Mouse (Mus musculus) forelimb bud, embryonic 11.5 days (tissue): ENCODE data around the gene Cercam.
"Not testable (repeated sequence)": the region's sequence is repeated elsewhere in the genome, so short reads cannot be mapped to it uniquely, and the experiment has no call there.

Source experiments
- DNase-seq: peaks from one replicate; pipeline ENCODE4 v3.0.0-alpha.2; 2012; ENCODE audit warnings: low read depth, low spot score

Gene Cercam

DNA sequence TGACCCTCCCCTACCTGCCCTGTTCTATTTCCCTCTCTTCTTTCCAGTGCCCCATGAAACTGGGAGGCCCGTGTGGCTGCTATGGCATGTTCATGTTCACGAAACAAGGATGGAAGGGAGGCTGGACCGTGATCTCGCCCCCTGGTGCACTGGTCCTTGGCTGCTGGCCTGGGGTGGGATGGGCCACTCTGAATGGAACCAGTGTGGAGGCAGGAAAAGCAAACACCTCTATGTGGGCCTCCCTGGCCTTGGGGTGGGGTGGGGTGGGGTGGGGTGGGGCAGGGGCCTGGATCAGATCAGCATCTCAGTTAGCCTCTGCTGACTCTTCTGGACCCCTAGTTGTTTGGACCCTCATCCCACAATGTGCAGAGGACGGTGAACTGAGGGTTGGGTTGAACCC, 15.2 kb upstream of the Cercam start:
- no peak for DNase-seq

DNA sequence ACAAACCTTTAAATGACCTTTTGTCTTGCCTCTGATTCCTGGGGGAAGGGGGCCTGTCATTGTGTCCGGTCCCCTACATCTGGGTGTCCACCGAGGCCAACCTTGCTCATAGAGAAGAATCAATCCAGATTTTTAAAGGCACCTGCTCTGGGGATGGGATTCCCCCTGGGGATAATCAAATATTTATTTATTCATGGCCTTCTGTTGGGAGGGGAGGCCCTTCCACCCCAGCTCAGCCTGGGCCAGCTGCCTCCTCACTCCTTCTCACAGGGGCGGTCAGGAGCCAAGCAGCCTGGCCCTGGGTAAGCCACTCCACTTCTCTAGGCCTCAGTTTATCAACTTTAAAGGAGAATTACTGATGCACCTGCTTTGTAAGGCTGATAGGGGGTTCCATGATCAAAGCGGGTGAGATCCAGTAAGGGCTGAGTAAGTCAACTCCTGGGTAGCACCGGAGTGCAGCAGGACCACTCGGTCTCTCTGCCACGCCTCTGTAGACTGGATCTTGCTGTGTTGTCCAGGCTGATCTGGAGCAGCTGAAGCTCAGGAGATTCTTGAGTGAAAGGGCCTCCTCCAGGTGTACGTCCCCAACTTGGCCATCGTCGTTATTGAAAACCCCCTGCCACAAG, 13.3 kb upstream of the Cercam start:
- no peak for DNase-seq

DNA sequence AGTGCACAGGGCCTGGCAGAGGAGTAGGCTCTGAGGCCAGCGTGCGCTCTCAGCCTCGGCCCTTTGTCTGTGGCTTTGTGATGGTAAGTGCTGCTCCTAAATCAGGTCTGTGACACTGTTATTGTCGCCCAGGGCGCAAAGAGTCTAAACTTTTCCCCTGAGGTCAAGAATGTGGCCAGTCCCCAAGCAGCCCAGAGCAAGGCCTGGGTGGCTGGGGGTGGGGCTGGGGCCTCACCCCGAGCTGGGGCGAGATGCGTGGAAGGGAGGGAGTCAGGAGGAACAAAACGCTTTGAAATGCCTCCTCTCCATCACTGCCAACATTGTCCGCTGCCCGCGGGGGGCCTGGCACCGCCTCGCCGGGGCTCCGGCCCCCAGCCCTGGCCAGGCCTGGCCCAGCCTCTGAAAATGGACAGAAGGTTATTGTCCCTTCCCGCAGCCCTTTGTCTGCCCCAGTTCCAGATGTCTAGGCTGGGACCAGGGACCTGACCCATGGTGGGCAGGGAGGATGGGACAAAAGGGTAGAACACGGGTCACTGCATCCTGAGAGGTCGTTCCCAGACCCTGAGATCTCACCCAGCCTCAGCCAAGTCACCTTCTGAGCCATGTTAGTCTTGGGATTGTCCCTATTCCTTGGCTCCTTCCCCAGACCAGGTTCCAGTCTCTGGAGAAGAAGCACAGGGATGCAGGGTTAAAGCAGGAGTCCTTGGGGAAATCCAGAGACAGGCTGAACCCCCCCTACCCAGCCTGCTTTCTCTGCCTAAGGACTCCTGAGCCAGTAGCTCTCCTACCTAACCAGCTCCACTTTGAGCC, 12.3 kb upstream of the Cercam start:
- no peak for DNase-seq

DNA sequence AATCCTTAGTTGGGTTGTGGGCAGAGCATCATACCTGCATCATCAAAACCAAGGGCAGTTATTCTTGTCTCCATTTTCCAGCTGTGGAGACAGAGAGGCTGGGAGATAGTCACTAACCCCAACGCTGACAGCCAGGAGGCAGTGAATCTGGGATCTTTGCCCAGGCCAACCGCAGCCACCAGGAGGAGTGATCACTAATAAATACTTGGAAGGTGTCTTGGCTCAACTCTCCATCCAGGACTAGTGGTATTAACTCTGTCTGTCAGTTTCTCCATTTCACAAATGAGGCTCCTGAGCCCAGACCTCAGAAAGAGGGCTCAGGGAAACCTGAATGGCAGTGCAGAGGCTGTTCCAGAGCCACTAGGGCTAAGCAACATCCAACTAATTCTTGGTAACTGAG, 11.6 kb upstream of the Cercam start:
- no peak for DNase-seq

DNA sequence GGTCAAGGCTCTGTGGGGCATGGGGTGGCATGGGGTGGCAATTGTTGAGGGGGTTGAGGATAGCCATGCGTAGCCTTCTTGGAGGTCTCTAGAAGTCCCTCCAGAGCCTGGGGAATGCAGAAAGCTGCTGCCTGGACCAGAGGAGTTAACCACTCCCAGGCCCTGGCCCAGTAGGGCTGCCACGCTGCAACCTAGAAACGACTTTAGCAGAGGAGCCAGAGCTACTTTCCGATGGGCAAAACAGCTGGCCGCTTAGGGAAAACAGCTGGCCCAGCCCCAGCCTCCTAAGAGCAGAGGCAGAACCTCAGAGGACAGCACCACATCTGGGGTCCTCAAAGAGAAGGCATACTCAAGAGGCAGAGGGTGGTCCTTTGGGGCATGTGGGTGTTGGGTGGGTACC, 11.0 kb upstream of the Cercam start:
- DNase-seq, result no peak

DNA sequence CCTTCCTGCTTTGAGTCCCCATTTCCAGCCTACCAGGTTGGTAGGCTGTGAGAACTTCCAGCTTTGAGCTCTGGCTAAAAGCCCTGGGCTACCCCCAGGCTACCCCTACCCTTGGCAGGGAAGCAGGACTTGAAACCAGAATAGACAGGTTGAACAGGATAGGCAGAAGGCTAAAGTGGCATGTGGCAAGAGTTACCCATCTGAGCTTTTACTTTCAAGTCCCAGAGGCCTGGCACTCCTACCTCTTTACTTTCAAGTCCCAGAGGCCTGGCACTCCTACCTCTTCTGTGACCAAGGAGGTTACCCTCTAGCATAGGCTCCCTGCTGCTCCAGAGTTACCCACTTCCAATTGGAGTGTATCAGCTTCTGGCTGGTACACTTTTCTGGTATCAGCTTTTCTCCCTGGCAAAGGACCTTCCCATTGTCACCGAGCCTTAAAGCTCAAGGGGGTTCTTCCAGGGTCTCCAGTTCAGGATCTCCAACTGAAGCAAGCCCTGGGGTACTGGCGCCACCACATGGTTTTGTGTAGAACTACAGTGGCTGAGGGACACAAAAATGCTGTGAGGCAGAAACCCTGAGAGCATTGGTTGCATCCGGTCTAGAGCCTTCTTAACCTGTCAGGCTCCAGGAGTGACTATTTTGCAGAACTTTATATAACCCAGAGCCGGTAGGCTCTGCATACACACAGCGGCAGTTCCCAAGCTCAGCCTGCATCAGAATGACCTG, 10.1 kb upstream of the Cercam start:
- peak; percentile 49 for DNase-seq

DNA sequence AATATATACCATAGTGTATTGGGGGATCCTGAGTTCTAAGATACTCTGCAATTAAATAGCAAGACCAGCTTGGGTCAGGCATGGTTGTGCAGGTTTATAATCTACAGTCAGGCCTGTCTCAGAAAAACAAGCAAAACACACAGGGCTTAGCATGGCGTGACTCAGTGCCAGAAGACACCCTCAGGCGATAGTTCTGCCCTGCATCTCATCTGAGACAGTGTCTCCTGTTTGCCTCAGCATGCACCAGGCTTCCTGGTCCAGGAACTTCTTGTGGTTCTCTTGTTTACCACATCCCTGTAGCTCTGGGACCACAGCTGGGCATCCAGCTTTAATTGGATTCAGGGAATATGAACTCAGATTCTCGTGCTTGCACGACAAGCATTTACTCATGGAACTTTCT, 3.8 kb upstream of the Cercam start:
- DNase-seq, result no peak

DNA sequence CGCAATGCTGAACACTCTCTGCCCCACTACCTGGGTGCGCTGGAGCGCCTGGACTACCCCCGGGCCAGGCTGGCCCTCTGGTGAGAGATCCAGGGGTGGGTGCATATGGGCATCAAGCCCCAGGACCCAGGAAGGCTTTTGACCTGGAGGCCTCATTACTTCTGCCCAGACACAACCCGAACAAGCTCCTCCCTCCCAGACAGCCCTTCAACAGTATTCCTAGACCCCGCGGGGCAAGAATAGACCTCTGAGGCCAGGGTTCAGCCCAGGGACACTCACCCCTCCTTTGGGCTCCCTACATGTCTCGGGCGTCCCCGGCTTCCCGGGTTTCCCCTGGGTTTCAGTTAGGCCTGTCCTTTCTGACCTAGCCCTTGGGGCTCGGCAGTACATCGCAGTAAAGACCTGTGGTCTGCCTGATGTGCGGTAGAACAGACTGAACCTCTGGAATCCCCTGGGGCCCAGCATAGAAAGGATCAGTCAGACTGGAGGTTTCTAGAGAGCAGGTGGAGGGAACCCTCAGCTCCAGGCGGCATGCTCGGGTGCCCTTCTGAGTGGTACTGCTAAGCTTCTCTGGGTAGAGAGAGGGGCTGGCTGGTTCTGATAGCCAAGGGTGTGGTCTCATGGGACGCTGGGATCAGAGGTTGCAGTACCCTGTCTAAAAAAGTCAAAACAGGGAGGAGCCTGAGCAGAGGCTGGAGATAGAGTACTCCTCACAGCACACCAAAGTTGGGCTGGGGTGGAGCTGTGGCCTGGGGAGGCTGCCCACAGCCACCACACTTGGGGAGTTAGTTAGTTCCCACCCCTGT, 885 bp downstream of the Cercam start:
- DNase-seq, result peak; percentile 29

DNA sequence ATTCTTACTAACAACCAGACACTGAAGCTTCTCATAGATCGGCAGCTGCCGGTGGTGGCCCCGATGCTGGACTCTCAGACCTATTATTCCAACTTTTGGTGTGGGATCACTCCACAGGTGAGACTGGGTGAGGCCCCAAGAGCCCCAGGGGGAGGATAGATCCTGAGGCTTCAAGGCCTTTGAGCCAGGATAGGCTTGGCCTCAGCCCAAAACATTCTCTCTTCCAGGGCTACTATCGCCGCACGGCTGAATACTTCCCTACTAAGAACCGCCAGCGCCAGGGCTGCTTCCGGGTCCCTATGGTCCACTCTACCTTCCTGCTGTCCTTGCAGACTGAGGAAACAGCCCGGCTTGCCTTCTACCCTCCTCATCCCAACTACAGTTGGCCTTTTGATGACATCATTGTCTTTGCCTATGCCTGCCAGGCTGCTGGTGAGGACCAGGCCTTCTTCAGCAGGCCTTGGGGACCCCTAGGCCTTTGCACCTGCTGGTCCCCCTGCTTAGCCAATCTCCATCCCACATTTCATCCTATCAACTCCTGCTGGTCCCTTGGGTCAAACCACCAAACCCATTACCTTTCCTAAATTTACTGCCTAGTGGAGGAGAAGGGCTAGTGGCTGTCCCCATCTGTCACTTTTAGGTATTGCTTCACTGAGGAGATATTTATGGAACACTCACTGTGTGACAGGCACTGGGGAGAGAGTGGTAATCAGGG, 3.8 kb downstream of the Cercam start:
- DNase-seq, result no peak

DNA sequence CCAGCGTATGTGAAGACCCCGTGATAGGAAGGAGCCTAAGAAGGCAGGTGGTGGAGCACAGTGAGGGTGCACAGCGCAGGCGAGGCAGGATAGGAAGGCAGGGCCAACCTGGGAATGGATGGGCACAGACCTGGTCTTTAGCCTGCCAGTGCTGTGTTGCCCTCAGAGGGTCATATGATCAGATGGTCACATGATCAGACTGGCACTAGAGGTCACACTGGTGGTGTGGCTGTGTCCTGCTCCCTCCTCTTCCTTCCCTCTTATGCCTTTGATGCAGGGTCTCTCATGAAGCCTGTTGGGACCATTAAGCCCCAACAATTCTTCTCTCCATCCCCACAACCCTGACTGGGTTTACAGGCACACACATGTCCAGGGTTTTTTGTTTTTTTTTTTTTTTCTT, 4.8 kb downstream of the Cercam start:
- no peak for DNase-seq

DNA sequence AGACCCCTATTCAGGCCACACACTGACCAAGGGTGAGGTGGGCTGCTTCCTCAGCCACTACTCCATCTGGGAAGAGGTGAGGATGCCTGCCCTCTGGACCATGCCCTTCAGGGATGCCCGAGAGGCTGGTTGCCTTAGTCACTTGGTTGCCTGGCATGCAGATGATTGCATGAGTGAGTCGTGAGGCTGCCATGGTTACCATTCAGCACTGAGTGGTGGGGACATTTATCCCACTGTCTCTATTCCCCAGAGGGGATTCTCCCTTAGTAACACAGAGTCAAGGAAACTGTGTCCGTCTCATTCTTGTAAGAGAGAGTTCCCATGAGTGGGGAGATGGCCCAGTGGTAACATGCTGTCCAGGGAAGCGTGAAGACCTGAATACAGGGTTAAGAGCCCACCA, 9.1 kb downstream of the Cercam start:
- DNase-seq, result no peak

DNA sequence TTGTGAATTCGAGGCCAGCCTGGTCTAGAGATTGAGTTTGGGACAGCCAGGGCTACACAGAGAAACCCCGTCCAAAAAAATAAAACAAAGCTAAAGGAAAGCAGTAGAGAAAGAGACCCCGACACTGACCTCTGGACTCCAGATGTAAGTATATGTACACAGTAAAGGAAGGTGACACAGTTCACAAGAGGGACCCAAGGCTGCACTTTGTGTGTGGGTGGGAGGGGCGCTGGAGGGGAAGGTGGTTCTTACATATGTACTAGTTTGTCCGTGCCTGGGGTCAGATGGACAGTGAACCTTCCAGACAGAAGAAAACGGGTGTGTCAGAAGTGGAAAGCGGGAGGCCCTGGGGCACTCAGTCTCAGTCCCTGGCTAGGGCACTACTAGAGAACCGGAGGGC, 10.2 kb downstream of the Cercam start:
- DNase-seq, result no peak

DNA sequence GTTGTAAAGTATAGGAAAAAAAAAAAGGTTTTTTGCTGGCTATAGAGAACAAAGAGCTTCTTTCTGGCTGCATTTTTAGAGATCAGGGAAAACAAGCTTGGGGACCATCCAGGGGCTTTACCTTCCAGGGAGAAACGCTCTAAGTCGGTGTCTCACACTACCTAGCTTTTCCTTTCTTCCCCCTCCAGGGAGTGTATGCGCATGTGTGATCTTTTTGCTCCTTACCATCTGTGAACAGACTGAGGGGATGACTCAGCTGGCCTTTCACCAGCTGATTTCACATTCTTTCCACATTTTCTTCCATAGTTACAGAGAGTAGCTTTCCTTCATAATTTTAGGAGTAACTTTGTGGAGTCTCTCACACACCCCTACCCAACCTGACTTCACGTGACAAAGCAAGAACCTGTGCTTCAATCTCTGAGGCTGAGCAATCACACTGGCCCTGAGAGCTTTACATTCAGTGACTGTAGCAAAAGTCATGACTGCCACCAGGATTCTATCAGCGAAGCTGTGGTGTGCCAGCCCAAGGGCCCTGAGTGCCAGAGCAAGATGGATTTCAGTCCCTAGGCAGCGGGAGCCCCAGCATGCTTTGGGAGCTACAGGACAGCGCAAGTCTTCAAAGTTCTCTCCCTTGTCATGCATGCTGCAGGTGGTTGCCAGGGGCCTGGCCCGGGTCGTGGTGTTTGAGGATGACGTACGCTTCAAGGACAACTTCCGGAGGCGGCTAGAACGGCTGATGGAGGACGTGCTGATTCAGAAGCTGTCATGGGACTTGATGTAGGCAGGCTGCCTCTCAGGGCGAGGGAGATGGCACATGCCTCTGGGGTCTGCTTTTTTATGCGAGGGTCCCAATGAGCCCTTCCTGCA, 11.2 kb downstream of the Cercam start:
- DNase-seq, result no peak

DNA sequence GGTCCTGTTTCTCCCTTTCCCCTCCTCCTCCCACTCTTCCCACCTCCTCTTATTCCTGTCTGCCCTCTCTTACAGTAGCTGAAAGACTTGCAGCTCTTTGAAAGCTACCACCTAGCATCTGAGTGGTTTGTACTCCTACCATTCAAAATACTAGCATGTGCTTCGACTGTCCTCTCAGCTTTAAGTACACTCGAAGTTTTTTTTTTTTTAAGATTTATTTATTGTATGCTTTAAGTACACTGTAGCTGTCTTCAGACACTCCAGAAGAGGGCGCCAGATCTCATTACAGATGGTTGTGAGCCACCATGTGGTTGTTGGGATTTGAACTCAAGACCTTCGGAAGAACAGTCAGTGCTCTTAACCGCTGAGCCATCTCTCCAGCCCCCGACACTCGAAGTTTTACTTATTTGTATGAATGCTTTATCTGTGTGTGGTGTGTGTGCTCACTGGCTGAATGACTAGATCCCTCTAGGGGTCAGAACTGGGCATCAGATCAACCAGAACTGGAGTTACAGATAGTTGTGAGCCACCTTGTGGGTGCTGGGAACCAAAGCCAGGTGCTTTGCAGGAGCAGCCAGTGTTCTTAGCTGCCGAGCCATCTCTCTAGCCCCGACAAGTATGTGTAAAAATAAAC, 17.8 kb downstream of the Cercam start:
- not testable (repeated sequence) for DNase-seq

DNA sequence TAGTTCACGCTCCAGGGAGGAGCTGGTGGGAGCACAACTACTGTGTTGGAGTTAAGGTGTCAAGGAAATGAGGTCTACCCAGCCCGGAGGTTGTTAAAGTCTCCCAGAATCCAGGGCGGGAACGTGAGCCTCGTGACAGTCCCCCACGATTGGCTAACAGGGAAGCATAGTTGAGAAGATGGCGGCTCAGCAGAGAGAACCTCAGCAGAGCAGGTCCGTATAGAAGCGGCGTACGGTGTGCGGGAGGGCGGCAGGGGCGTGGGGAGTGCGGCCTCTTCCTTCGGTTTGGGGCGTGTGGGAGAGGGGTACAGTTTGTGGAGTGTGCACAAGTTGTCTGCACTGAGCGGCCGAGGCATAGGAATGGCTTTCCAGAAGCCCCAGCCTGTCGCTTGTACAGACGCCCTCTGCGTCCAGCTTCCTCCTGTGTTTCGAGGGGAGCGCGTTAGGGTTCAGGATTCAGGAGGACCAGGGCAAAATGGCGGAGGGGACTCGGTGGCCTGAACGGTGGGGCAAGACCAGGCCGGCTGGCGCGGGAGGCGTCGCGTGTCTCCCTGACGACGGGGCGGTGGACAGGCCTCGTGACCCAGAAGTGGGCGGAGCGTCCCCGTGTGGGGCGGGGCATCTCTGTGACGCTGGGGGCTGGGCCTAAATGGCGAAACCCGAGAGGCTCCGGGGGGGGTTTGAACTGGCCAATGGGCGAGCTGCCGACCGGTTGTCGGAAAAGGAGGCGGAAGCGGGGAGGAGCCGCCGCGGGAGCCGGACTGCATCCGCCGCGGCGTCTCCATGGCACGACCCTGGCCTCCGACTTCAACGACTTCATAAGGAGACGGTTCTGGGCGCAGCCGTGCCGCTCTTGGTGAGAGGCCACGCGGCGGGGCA, 20.3 kb downstream of the Cercam start, which contains the start of gene Odf2:
Gene Odf2 (plus strand): TSS at position 156 of the 879 bp plus-strand sequence.
- peak; percentile 99 for DNase-seq

DNA sequence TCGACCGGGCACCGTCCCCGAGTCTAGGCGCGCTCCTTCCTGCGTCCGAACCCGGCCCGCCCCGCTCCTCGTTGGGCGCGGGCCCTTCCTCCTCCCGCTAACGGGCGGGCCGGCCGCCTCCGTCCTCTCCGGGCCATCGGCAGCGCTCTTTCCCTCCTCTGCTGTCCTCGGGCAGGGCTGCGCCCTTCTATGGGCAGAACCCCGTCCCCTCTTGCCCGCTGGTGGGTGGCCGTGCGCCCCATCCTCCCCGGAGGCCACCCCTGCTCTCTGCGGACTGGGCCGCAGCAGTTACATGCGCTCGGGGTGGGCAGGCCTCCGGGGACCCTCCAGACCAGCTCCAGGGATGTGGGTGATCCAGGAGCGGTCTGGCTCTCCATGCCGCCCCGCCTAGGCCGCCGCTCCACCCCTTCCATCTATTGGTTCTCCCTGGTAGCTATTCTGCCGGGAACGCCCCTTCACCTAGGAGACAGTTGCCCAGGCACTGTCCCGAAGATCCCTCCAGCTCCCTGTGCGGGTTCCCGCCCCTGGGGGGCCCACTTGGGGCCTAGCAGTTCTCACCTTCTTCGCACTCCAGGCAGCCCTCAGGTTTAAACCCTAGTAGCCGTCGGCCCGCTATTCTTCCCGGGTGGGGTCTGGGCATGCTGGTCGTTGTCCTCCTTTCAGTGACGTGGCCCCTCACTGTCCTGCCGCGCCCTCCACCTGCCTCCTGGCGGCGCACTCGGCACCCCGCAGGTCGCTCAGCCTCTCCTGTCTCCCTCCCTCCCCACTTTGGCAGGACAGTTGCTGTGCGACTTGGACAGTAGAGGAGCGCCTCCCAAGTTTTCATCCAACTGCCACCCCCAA, 21.2 kb downstream of the Cercam start:
- peak; percentile 63 for DNase-seq

DNA sequence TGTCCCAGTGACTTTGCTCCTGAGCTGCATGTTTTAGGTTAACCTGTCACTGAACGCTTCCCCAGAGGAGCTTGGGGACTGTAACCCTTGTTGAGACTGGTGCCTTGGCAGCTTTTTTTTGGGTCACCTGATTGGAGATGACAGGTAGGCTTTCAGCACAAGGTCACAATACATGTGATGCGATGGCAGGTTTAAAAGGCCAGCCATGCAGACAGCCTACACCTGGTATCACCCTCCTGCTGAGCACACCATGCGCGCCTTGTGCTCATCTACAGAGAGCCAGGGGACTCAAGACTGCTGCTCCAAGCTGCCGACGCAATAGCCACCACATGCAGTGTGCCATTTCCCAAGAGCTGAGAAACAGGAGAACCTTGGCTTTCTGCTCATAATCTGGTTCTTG, 22.8 kb downstream of the Cercam start:
- no peak for DNase-seq

DNA sequence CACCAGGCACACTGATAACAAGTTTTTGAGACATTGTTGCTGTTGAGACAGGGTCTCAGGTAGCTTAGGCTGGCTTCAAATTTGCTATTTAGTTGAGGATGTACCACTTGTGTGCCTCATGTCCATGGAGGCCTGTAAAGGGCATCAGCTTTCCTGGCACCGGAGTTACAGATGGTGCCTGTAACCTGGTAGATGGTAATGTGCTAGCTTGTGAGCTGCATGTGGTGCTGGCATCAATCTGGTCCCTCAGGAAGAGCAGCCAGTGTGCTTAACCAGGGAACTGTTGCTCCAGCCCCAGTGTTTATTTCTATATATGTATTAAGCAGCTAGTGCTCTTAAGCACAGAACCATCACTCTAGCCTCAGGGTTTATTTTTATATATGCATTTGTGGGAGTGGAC, 27.1 kb downstream of the Cercam start:
- no peak for DNase-seq
